Mouse (Mus musculus) c-Kit-negative CD71-positive TER-119-positive erythroid progenitor cells, embryonic 14.5 days (primary cell): Measurements from ENCODE around the gene Pif1.

Experiments
- DNase-seq: peaks from one replicate; pipeline ENCODE4 v3.0.0-alpha.2; 2013; ENCODE audit warnings: low read depth, low spot score

Gene Pif1

GRCm38 (mm10) chr9:65558806-65559205, 28.2 kb upstream of the Pif1 start:
- DNase-seq, result no peak

DNA sequence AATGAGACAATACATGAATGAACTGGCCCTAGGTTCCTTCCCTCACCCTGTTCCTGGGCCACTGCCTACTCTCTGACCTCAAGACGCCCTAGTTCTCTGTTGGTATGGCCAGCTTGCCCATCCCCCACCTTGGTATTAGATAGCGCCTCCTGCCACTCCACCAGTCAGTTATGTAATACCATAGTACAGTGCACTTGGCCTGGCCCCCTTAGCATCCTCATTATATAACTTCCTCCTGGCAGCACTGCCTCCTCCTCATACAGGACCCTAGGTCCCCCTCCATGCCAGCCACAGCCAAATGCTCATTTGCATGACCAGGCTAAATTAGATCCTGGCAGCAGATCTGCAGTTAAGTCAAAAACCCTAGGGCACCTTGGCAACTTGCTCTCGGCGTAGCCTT, 25.9 kb upstream of the Pif1 start:
- no peak for DNase-seq

DNA sequence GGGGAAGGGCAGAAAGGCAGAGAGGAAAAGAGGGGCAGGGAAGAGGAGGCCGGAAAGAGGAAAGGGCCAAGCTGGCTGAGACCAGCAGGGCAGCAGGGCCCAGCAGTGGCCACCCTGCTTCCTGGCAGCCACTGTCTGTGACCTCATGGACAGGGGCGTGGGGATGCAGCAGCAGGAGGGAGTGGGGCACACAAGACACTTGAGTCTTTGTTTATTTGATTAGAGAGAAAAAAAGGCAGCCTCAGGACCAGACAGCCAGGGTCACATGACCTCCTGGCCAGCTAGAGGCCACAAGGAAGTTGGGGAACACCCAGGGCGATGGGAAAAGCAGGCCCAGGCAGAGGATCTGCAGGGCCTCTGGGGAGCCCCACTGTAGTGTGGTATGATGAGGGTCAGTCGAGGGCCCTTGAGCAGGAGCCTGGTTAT, 24.9 kb upstream of the Pif1 start:
- DNase-seq, result no peak

DNA sequence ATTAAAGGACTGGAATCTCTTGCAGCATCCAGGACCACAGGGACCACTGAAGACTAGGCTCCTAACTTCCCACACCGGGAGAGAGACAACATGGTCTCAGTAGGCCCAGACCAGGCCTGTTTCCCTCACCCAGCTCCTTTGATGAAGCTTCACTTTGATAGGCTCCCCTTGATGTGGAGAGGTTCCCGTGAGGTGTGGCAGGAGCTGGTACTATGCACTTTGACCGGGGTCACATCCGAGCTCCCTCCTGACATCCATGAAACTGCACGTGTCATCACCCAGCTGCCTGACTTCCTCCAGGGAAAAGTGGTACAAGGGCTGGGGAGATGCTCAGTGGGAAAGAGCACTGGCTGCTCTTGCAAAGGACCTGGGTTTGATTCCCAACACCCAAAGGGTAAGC, 23.9 kb upstream of the Pif1 start:
- DNase-seq, result no peak

- no peak for DNase-seq
Observed at GRCm38 (mm10) chr9:65564698-65565097, 22.3 kb upstream of the Pif1 start.

DNA sequence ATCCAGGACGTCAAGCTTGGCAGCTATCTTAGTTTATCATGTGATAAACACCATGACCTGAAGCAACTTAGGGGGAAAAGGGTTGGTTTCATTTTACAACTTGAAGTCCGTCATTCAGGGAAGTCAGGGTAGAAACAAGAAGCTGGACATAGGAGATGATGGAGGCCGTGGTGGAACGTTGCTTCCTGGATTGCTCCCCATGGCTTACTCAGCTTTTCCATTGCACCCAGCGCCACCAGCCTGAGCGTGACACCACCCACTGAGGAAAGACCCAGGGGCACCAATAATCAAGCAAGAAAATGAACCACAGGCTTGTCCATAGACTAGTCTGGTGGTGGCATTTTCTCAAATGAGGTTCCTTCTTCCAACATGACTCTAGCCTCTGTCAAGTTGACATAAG, 18.2 kb upstream of the Pif1 start:
- DNase-seq, result no peak

GRCm38 (mm10) chr9:65569491-65569971, 17.4 kb upstream of the Pif1 start:
- DNase-seq, result no peak

- no peak for DNase-seq
Observed at GRCm38 (mm10) chr9:65572837-65573236, 14.1 kb upstream of the Pif1 start.

DNA sequence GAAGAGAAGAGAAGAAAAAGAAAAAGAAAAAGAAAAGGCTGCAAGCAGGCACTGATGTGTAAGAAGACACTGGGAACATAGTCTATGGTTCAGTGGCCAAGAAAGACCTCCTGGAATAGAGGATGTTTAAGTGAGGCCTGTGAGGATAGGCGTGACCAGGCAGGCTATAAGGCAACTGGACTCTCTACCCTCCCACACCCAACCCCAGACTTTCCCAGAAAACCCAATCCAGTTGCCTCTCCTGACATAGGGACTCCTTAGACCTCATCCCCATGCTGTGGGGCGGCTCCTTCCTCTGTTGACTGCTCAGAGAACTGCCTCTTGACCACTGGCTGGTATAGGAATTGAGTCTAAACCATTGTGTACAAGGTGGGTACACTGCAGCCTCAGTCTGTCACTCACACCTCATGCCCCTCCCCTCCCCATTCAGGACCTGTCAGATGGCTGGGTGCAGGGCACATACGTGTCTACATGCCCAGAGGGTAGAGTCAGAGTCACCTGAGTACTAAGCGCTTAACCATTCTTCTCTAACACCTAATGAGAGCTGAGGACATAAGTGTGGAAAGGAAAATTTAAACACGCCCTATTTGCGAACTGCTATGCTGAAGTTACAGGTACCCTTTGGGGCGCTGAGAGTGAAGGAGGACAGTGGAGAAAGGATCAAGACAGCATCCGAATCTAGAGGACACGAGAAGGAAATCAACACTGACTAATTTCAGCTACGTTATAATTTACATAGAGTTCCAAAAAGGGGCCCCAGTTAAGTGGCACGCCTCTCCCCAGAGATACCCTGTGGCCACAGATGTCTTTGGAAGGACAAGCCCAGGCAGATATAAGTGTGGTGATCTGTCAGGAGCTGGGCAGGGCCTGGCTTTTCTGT, 12.2 kb upstream of the Pif1 start:
- no peak for DNase-seq

GRCm38 (mm10) chr9:65575393-65576196, 11.4 kb upstream of the Pif1 start:
- DNase-seq, result no peak

GRCm38 (mm10) chr9:65576861-65577510, 10.0 kb upstream of the Pif1 start:
- DNase-seq, result no peak

DNA sequence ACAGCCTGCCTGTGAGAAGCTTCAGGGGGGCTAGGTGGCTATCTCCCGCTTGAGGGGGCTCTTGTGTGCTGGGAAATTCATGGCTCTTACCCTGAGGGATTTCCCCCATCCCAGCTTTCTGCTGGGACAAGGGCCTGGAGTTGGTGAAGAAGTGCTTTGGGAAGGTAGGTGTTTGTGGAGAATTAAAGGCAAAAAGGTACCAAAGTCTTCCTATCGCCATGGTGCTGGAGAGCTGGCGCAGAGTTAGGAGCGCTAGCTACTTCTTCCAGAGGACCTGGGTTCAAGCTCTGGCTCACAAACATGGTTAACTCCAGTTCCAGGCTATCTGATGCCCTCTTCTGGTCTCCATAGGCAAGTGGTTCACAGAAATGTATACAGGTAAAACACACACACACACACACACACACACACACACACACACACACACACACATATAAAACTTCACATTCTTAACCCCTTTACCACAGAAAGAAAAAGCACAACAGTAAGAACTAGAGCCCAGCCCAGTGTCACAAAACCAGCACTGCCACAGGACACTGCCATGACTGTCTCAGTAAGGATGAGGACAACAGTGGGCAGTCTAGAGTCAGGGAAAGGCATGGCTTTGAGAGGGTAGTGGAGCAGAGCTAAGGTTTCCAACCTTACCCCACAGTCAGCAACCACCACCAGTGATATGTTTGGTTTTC, 9.3 kb upstream of the Pif1 start:
- DNase-seq, result no peak

GRCm38 (mm10) chr9:65578801-65579249, 8.1 kb upstream of the Pif1 start:
- no peak for DNase-seq

GRCm38 (mm10) chr9:65579781-65580371, 7.1 kb upstream of the Pif1 start, which contains the start of gene Plekho2:
Gene Plekho2, minus strand, starts transcription at chr9:65580040.
- peak; percentile 87 for DNase-seq

DNA sequence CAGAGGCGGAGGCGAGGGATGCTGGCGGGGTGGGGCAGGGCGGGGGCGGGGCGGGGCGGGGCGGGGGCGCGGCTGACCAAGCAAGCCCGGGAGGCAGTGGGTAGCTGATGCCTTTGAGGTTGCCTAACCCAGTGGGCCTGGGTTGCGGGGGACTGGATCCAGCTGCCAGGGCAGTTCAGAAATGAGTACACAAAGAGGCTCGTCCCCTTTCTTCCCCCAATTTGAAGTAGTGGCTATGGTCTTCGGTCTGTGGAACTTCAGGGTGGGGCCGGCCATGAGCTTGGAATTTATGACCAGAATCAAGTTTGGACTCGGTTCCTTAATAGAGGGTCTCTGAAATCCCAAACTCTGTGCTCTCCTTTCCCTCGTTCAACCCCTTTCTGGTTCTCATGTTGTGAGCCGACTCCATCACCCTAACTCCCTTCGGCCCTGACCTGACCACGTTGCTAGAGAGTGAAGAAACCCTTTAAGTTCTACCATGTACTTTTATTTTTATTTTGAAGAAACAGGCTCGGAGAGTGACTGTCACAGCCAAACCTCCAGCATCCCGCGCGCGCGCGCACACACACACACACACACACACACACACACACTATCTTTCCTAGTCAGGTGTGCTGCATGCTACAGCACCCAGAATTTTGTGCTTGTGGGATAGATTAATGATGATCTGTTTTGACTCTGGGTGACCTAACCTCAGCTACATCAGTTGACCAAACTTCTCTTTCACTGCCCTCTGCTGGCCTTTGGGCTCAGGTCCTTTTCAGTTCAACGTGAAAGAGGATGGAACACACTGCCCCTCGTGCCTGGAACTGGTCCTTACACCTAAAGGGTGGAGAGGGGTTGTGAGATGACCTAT, 6.3 kb upstream of the Pif1 start:
- DNase-seq, result peak; percentile 85

DNA sequence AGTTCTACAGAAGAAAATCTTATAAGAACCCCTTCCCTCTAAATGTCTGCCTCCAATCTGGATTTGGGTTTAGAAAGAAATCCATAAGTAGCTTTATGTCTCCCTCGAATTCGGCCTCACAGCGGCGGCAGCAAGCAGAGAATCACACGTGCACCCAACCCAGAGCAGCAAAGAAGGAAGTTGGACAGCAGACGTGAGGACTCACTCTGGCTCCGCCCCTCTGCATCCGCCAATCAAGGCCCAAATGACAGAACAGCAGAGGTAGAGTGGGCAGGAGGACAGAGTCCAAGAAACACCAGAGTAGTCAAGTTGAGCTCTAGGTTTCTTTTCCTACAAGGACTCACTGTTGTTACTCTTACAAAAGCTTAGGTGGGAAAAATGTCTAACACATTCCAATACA, 3.9 kb upstream of the Pif1 start:
- no peak for DNase-seq

GRCm38 (mm10) chr9:65587270-65587572, 261 bp downstream of the Pif1 start:
- DNase-seq, result no peak

DNA sequence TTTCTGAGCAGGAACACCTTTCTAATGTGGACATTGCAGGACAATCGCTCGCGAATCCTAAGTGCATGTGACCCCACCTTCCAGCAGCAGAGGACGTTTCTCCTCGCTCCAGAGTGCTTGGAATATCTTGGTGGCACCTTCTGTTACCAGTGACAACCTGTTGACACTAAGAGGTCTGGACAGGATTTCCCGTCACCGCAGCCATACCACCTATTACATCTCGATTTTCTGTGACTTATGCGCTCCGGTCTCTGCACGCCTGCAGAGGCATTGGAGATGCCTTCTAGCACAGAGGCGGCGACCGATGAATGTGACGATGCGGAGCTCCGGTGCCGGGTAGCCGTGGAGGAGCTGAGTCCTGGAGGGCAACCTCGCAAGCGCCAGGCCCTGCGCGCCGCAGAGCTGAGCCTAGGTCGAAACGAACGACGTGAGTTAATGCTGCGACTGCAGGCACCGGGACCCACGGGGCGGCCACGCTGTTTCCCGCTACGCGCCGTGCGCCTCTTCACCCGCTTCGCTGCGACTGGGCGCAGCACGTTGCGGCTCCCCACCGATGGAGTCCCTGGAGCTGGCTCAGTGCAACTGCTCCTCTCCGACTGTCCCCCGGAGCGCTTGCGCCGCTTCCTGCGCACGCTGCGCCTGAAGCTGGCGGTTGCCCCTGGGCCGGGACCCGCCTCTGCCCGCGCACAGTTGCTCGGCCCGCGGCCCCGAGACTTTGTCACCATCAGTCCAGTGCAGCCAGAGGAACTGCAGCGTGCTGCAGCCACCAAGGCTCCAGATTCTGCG, 806 bp downstream of the Pif1 start:
- no peak for DNase-seq

GRCm38 (mm10) chr9:65589091-65589490, 2.1 kb downstream of the Pif1 start:
- no peak for DNase-seq
